Mouse (Mus musculus) kidney, adult 9 months (tissue): ENCODE results near the gene Slc35d2.
"Not testable (repeated sequence)": the region's sequence is repeated elsewhere in the genome, so short reads cannot be mapped to it uniquely, and the experiment has no call there.

Experiments
- DNase-seq: peaks from one replicate; pipeline ENCODE4 v3.0.0; 2022

The Slc35d2 gene

GRCm38 (mm10) chr13:64108381-64108850 lies 20.8 kb downstream of the Slc35d2 start:
- DNase-seq: no peak

GRCm38 (mm10) chr13:64107535-64107934 lies 21.6 kb downstream of the Slc35d2 start:
- no peak for DNase-seq

- no peak for DNase-seq
Observed at GRCm38 (mm10) chr13:64107105-64107504, 22.1 kb downstream of the Slc35d2 start.

GRCm38 (mm10) chr13:64105690-64106089 lies 23.5 kb downstream of the Slc35d2 start:
- DNase-seq: peak; percentile 88

GRCm38 (mm10) chr13:64100186-64100585 lies 29.0 kb downstream of the Slc35d2 start:
- peak; percentile 69 for DNase-seq

- DNase-seq: no peak
Observed at GRCm38 (mm10) chr13:64098992-64099391, 30.2 kb downstream of the Slc35d2 start.

GRCm38 (mm10) chr13:64093341-64093740 lies 35.8 kb downstream of the Slc35d2 start:
- DNase-seq: peak; percentile 83

GRCm38 (mm10) chr13:64092752-64093151 lies 36.4 kb downstream of the Slc35d2 start:
- DNase-seq: no peak

- DNase-seq: no peak
Observed at GRCm38 (mm10) chr13:64092141-64092540, 37.0 kb downstream of the Slc35d2 start.

- no peak for DNase-seq
Observed at GRCm38 (mm10) chr13:64091006-64091405, 38.2 kb downstream of the Slc35d2 start.

GRCm38 (mm10) chr13:64090278-64090677 lies 38.9 kb downstream of the Slc35d2 start:
- DNase-seq: no peak

- no peak for DNase-seq
Observed at GRCm38 (mm10) chr13:64089130-64089529, 40.0 kb downstream of the Slc35d2 start, which contains the start of gene Hsd17b3. TSS of gene Hsd17b3 (minus strand) at chr13:64089230.

GRCm38 (mm10) chr13:64088057-64088456 lies 41.1 kb downstream of the Slc35d2 start:
- DNase-seq: no peak

GRCm38 (mm10) chr13:64086036-64086435 lies 43.1 kb downstream of the Slc35d2 start:
- peak; percentile 81 for DNase-seq

- no peak for DNase-seq
Observed at GRCm38 (mm10) chr13:64083331-64083730, 45.8 kb downstream of the Slc35d2 start.

GRCm38 (mm10) chr13:64081012-64081919 lies 47.9 kb downstream of the Slc35d2 start:
- peak; percentile 71 for DNase-seq

- no peak for DNase-seq
Observed at GRCm38 (mm10) chr13:64077591-64077990, 51.6 kb downstream of the Slc35d2 start.

GRCm38 (mm10) chr13:64076074-64076473 lies 53.1 kb downstream of the Slc35d2 start:
- DNase-seq: no peak

- no peak for DNase-seq
Observed at GRCm38 (mm10) chr13:64066653-64067052, 62.5 kb downstream of the Slc35d2 start.

- peak; percentile 24 for DNase-seq
Observed at GRCm38 (mm10) chr13:64064276-64064675, 64.9 kb downstream of the Slc35d2 start.

GRCm38 (mm10) chr13:64060935-64061506 lies 68.1 kb downstream of the Slc35d2 start:
- DNase-seq: no peak

- peak; percentile 62 for DNase-seq
Observed at GRCm38 (mm10) chr13:64053959-64054358, 75.2 kb downstream of the Slc35d2 start.

GRCm38 (mm10) chr13:64052281-64052680 lies 76.9 kb downstream of the Slc35d2 start:
- DNase-seq: not testable (repeated sequence)

GRCm38 (mm10) chr13:64050895-64051294 lies 78.3 kb downstream of the Slc35d2 start:
- DNase-seq: peak; percentile 59
